Mouse (Mus musculus): ENCODE measurements at regions not wholly inside any gene's neighbourhood (a gene's known extent, or its start where the extent isn't known, plus 50 kb on each side); places are given as distances from the start of the nearest gene placed in this dataset.

DNA sequence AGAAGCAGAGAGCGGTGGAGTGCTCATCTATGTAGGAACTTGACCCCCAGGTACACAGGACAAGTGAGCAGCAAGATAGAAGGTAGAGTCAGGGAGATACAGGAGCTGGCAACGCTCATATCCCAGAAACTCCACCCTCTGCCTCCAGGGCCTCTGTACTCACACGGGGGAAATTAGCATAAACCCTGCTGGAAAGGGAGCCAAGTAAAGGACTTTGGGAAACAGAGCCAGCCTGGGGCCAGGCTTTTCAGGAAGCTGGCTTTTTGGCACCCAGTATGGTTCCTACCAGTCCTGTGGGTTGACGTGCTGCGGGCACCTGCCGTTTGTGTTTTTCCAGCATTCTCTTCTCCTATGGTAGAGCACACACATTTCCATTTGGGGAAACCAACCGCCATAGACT lies 128.2 kb upstream of the Hmga2 start:
- no peak for DNase-seq

DNA sequence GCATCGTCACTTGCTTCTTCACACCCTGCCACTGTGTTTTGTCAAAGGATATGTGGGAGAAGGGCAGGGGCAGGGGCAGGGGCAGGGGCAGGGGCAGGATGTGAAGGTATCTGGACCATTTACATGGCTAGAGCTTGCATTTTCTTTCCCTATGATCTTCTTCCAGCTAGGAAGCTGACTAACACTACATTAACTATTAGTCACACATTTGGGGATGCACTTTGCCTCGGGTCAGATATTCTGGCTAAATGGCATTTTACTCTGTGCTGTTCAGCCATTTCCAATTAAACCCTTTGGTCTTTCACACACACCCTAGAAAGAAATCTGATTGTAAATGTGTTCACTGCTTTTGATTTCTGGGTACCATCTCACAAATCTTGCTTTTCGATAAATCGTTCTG lies 126.9 kb upstream of the Hmga2 start:
- DNase-seq, result no peak

DNA sequence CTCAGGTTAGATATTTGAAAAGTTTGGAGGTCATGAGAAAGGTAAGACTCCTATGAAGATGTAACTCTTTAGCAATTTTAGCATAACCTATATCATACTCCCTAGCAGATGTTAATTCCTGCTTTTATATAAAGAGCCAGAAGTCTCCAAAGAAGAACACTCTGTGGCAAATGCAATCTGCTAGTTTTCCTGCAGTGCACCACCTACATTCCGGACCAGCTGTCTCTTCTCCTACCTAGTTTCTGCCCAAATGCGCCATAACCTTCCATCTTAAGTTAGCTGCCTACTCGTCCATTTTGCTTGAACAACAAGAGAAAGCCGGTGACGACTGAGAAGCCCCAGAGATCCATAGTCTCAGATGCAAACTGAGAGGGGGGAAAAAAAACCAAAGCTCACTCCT lies 124.5 kb upstream of the Hmga2 start:
- DNase-seq, result no peak

DNA sequence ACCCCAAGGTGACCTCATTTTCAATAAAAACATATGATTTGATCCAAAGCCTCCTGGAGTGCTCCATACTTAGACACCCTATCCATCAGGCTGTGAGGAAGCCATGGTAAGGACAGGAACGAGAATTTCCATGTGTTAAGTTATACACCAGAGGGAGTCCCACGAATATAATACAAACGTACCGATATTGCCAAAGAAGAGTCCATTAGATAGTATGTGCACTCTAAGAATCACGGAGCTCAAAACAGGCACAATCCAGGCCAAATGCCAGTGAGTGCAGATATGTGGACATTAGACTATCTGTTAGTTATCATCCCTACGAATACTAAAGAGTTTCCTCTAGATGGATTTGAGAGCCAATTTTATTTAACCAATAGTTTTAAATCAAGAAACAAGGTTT lies 123.3 kb upstream of the Hmga2 start:
- DNase-seq, result no peak

DNA sequence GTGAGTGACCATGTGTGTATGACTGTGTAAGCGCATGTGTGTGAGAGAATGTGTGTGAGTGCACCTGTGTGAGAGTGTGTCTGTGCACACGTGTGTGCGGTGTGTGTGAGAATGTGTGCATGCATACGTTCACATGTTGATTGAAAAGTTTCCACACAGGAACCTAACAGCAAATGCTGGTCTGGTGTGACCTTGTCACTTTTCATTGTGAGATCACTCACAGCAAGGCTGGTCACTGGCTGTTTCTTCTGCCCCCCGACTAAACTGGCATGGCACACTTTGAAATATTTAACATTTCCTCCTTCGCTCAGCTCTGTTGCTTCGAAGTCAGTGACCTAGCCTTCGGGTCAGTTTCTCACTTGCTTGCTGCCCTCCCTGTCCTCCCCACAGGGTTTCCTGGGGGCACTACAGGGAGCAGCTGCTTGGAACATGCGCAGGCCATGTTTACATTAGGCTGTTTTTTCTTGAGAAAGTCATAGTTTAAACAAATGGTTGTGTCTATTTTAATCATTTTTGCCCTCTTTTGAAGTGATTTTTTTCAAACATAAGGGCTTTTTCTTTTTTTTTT lies 121.1 kb upstream of the Hmga2 start:
- DNase-seq, result no peak

DNA sequence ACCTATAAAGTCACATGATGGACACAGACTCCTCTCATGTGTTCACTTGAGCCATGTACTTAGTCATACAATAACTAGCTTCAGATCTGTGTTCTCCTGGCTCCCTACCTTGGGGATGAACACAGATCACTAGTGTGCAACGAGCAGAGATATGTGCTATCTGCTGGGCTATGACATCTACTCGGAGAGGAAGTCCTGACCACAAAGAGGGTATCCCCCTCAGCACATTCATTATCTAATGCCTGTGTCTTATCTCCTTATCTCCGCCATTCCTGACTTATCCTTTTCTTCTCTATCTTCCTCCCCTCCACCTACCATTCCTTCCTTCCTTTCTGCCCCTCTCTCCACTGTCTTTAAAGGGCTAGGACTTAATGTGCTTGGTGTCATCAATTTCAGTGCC lies 118.9 kb upstream of the Hmga2 start:
- no peak for DNase-seq

DNA sequence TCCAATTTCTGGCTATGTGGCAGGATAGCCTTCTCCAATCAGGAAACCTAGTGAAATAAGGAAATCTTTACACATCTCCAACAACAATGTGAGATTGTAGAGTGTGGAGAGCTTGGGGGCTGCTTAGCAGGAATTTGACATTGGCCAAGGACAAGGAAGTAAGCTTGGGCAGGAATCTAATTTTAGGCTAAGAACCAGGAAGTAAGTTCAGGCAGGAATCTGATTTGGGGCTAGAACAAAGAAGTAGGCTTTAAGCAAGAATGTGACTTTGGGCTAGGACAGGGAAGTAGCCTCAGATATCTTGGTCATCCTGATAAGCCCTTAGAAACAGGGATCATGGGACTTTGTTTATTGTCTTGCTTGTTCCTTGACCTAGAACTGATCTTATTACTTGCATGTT lies 117.6 kb upstream of the Hmga2 start:
- DNase-seq, result no peak

DNA sequence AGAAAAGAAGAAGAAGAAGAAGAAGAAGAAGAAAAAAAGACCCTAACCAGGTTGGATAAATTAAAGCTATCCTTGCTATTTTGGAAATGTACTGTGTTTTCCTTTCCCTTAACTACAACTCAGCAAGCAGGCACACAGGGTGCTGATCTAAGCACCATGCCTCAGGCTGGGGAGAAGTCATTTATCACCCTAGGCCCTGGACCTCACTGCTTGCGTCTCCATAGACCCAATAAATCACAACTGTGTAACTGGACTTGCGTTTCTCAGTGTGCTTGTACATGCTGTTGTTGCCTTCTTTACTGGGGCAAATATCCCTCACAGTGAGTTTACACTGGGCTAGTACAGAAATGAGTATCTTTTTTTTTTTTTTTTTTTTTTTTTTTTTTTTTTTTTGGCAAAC lies 113.4 kb upstream of the Hmga2 start:
- no peak for DNase-seq

DNA sequence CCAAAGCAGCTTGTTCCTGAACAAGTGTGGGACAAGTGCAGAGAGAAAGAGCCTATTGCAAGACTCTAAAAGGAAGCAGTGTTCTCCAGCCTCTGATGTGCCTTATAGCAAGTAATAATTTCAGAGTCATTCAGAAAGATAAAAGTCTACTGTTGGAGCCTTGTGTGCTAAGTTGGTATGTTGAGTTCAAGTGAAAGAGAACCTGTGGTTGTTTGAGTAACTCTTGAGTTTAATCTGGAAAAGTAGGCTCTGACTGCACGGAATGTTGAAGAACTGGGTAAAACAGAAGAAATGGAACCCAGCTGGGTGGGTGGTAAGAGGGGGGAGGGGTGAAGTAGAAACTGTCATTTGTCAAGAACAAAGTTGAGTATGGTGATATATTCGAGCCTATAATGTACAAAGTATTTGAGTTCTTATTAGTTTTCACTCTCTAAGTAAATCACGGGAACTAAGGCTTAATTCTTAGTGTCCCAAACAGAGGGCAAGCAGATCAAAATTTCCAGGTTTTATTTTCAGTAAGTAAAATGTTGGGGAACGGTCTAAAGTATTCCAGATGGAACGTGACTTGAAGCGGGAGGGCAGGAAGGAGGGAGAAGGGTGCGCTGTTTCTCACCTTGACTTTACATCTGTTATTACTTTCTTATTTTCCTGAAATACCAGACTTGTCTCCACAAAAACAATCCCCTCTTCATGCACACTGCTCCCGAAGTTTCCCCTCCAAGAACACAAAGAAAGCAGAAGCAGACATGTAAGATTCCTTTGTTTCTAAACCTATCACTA lies 111.8 kb upstream of the Hmga2 start:
- no peak for DNase-seq

DNA sequence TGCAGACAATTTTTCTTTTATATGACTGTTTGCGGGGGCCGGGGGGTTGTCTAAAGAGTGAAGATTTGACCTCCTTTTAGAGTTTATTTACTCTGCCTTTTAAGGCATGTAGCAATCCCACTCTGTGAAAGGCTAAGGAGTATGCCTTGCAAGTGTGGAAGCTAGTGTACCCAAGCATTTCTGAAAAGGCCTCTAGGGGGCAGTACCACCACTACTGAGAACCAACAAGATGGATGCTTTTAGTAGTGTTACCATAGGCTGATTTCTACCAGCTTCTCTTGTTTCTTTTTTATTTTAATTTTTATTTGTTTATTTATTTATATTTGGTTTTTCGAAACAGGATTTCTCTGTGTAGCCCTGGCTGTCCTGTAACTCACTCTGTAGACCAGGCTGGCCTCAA lies 110.9 kb upstream of the Hmga2 start:
- peak; percentile 52 for DNase-seq

DNA sequence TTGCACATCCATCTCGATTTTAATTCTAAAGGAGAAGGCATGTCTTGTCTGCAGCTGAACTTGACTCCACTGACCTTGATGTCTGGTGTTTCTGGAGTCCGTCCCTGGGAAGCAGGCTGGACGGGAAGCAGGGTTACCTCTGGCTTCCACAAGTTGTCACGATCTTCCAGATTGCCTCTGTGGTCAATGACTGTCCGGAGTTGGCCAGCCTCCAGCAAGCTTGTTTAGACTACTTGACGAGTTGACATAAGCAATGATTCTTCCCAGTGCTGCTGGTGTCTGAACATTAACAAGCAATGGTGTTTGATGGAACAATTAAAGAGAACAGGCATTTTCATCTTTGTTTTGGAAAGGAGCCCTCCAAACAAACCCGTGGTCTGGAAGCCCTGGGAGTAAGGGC lies 106.2 kb upstream of the Hmga2 start:
- DNase-seq, result peak; percentile 52

DNA sequence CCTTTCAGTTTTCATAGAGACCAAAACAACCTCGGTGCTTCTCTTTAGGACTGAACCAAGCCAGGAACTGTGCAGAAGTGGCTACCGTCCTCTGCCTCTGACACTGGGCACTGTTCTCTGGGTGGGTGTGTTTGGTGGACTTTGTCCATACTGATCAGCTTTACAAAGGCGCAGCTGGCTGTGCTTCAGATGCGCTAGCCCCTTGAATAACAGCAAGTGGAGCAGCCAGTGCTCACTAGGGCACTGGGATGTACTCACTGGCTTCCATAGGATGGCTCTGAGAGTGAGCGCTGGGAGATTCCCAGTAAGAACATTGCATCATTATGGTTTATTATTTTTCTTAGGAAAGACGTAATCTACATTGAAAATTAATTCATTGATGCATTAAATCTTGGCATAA lies 105.3 kb upstream of the Hmga2 start:
- DNase-seq, result no peak

DNA sequence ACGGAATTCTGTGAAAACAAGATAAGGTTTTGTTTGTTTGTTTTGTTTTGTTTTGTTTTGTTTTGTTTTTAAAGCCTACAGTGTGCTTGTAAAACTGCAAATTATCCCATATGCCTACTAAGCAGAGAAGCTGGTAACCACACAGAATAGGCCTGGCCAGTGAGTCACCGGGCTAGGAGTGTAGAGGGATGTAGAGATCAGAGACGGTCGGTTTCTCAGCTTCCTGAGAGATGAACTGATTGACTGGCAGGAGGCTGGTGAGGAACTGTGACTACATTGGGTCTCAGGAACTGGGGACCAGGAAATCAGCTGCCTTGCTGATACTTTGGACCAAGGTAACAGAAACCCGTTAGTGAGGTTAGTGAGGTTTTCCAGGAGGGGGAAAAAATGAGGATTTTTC lies 100.6 kb upstream of the Hmga2 start:
- no peak for DNase-seq

DNA sequence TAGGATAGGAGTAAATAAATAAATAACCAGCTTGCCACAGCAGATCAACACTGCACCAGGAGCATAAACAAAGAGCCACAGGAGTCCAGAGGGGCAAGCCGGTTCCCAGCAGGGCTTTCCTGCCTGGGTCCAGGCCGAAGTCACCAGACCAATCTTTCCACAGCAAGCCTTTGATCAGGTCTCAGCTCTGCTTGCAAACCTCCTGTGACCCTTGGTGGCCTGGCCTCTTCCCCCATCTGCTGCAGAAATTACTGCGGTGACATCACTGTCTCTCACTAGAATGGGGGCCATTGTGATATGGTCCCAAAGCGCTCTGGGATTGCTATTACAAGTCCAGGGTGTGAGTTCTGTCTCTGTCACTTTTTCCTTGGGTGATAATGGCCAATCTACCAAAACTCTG lies 99.9 kb upstream of the Hmga2 start:
- DNase-seq, result no peak

DNA sequence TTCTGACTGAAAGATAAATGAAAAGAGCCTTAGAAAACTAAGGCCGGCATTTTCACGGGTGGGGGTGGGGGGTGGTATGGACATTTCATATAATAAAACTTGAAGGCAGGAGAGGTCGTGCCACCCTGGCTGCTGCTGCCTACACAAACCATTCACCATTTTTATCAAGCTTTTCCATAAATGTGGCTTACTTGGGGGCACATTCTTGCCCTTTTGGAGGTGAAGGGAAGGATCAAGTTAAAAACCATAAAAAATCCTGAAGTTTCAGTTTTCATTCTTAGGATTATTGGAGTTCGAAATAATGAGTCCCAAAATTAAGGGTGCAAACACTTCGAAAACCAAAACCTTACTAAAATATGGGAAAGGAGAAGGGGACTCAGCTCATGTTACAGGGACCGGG lies 95.1 kb upstream of the Hmga2 start:
- no peak for DNase-seq

DNA sequence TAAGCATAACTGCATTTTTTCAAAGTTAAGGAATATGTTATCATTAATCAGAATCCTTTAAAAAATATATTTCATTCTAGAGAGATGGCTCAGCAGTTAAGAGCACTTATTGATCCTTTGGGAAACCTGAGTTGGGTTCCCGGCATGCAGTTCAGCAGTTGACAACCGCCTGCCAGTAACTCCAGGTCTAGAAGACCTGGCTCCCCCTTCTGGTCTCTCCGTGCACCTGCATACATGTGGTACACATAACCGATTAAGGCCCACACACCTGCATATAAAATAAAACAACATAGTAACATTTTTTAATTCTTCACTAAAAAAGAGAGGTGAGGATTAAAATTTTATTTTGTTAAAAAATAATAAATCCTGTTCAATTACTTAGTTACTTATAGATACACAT lies 89.7 kb upstream of the Hmga2 start:
- DNase-seq, result no peak

DNA sequence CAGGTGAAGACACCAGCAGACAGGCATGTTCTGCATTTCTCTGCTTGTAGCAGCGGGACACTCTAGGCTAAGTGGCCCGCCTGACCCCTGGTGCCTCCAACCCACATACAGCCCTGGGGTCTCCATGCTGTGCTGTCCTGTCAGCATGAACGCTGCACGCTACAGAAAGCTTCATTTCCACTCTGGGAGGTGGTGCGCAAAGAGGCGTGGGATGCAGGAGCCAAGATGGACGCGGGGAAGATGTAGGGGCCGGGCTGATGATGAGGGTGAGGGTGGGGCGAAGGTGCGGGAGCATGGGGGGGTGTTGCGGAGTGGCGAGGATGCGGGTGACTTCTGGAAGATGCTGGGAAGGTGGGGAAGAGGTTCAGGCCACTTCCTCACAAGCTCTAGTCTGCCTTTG lies 88.6 kb upstream of the Hmga2 start:
- DNase-seq, result no peak

DNA sequence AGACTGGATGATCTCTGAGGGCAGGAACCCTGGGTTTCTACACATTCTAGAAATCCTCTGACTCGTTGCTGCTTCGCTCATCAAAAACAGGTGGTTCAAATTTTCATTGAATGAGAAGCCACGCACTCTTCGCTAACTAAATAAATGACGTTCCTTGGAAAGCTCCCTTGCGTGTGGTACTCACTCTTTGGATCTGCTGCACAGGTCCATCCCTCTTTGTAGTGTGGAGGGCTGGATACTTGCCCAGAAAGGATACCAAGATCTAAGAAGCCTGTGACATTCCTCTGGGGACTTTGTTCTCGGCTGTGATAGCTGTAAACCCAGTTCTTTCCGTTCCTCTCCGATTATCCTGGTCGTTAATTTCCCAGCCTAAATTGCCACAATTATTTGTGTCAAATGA lies 87.7 kb upstream of the Hmga2 start:
- DNase-seq, result no peak

DNA sequence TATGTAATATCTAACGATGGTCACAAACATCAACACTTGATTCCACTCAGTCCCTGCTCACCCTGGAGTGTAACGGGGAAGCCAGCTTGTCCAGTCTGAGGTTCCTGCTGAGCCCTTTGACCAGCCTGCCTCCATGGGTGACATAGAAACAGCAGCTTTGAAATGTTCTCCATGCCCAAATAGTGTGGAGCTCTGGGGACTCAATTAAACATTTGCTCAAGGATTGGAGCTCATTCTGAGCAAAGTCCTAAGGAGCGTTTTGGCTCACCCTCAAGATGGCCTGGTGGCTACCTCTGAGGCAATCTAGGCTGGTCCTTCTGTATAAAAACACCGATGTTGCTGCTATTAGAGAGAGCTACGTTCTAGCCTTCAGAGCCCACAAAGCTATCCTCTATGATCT lies 85.6 kb upstream of the Hmga2 start:
- DNase-seq, result no peak

DNA sequence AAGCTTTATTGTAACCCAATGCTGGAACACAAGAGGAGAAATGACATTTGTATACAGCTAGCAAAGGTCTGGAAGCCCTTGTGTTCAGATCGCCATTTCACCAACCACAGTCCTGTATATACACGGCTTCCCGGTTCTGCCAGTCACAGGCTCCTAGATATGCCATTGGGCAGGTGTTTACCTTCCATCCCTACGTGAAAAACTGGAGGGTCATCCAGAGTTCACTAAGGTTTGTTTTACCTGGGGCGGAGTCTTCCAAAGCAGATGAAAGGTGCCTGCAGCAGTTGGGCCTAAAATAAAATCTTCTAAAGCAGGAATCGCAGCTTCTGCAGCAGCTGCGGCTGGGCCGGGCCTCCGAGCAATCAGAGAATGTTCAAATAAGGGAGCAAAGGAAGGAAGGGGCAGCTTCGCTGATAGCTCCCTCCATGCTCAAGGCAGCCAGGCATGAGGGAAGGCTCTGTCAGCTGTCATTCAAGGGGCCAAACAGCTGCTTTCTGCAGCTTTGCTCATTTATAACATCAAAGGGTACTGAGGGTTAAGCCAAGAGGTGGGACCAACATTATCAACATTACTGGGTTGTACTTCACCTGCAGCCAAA lies 81.7 kb upstream of the Hmga2 start:
- no peak for DNase-seq

DNA sequence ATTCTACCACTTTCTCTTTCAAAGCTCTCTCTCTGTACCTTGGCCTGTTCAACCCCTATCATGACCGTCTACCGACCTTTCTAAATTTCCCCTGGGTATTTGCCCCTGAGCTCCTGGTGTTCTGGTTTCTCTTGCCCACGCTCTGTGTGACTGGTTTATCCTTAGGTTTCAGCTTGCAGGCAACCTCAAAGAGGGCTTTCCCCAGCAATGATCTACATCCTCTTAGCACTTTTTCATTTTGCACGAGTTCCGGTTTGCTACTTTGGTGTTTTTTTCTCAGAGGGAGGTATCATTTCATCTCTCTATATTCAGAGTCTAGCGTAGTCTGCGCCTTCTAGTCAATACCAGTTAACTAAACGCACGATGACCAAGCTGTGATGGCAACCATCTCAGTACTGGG lies 79.8 kb upstream of the Hmga2 start:
- no peak for DNase-seq

DNA sequence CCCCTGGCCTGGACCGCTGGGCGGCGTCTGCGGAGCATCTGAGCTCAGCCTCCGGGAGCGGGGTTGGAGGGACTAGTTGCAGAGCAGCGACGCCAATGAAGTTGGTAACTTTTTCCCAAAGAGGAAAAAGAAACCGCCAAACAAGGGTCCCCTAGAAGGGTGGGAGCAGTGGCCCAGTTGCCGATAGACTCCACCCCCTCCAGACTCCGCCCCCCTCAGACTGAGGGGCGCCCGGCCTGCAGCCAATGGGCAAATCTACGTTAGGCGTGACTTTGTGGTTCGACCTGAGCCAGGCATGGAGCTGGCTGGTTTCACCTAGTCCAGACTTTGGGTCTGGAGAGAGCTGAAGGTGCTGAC lies 76.8 kb upstream of the Hmga2 start:
- peak; percentile 17 for DNase-seq

DNA sequence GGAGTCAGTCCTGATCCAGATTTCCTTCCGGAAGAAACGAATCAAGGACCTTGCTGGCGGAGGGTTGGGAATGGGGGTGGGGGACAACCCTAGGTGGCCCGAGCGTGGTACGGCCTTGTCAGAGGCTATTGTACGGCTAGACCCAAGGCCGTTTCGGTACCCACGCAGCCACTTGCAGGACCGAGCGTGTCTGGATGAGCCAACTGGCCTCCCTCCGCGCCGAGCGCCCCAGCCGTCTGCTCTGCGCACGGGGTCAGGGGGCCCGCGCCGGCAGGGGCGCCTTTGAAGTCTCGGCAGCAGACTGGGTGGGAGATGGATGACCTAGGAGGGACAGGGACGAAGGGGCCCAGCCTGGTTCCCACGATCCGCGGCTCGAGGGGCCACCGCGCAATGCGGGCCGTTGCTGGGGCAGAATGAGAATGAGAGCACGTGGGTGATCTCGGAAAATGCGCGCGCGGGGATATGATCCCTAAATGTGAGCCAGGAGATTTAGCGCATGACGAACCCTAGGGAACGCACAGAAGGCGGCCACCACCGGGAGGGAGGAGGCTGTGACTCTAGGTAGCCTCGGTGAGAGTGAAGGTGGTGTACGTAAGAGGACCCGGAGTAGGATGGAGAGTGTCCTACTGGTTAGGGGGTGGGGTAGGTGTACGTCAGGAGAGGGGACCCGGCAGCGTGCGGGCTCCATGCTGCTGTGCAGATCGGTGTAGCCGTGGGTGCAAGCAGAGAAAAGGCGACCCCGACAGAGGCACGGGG lies 76.2 kb upstream of the Hmga2 start:
- DNase-seq, result peak; percentile 19

DNA sequence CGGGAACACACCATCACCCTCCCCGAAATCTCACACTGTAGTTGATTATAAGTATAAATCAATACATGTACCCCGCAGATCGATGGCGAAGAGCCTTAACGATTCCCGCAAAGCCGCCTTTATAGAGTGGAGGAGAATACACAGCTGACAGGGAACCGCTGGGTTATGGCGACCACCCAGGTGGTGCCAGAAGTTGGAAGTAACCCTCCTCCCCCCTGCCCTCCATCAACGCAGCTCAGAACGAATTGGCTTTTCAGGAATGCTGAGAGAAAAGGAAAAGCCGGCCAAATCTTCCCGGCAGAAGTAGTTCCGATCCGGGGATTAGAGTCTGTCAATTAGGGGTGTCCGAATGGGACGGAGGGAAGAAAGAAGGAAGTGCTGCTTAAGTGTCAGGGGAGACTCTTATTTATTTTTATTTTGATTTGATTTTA lies 75.6 kb upstream of the Hmga2 start:
- DNase-seq, result peak; percentile 7

Data from heart, postnatal 4 days (tissue).